10 mouse cellular contexts compared by ENCODE assay signal in genomic region chr11:95610391-95610902, GRCm38 (mm10). TPM values are rescaled to one million over a fixed set of nuclear protein-coding genes. Genes with fewer than 3 reads are reported as not detected.
DNase-seq lines count a peak whose midpoint lies in the region; ATAC-seq and TF ChIP-seq lines count a peak whose summit lies in the region.
"Had no signal": no experiment of that assay in that cellular context is flagged by ENCODE, and none has a peak within 500 bp of the region (broad histone marks: within the 10 kb centered on the region; RNA-seq: fewer than 3 reads in every experiment).

No protein-coding gene starts in this region.

- no peak overlapping the region for H3K9ac ChIP-seq in liver, embryonic 12.5 days

- H3K4me2 ChIP-seq in liver, embryonic 12.5 days = peak overlapping the region; percentile 26

- H3K4me1 ChIP-seq in liver, embryonic 12.5 days = 0 out of 2 replicates have a peak, but pooled peaks cover under 1% of the 10 kb centered on the region

- H3K36me3 ChIP-seq in liver, embryonic 12.5 days = no peaks in the 10 kb centered on the region

- peaks cover 70% of the 10 kb centered on the region for H3K27me3 ChIP-seq in liver, embryonic 12.5 days (replicated peaks)

- peak overlapping the region; percentile 59 for H3K4me3 ChIP-seq in gastrocnemius, adult 2 months
- H3K4me3 ChIP-seq in liver, embryonic 12.5 days = no peak overlapping the region

- intact Hi-C loops in gastrocnemius, adult 2 months (cut with DNase I) = no loop called here

- WGBS in liver, embryonic 12.5 days (ENCODE audit: insufficient replicate concordance) = 15% methylated on average over 15 of the region's 15 CpGs

- no peak overlapping the region for H3K27ac ChIP-seq in gastrocnemius, adult 2 months
- no peak overlapping the region for H3K27ac ChIP-seq in liver, embryonic 12.5 days

- H3K9me3 ChIP-seq in liver, embryonic 12.5 days (replicated peaks) = no peaks in the 10 kb centered on the region

- no peak for DNase-seq in gastrocnemius, adult 2 months
- DNase-seq in gastrocnemius, postnatal 4 days (ENCODE audit: low spot score in 2 of 2) = no peak
- peak; percentile 32 for DNase-seq in retina, postnatal 1 day
- no peak for DNase-seq in retina, embryonic 14.5 days (ENCODE audit: low spot score)
- DNase-seq in natural killer cell, adult 2 months (ENCODE audit: low spot score in 2 of 2) = no peak
- DNase-seq in ovary, adult 18-20 months (ENCODE audit: low spot score) = no peak
- DNase-seq: embryo, embryonic 11 days; kidney, postnatal 10 days had no signal

- no peak for TF ChIP-seq CTCF in gastrocnemius, adult 2 months (IDR thresholded peaks at IDR 0.05)

- ATAC-seq in liver, embryonic 12.5 days = no peak
- ATAC-seq in granulocyte monocyte progenitor cell, adult 5-6 weeks (replicated peaks; ENCODE audit: poor library complexity, severe bottlenecking) = no peak

RNA-seq across cellular contexts. Expression of gene Ngfr, which starts 22.9 kb away (rescaled TPM):
- under 1 TPM; 0.13 to 0.31 TPM for total RNA-seq in gastrocnemius, adult 2 months (2021)
- total RNA-seq in gastrocnemius, postnatal 4 days (2021) = 10 to 100 TPM; 24.2 to 25.0 TPM
- polyA plus RNA-seq in liver, embryonic 12.5 days (2016; fragmentation: Nextera tagmentation; extraction: Ambion mirVana) = 4.8 and 5.9 TPM in 2 replicates
- not detected in 2 replicates for total RNA-seq in granulocyte monocyte progenitor cell, adult 5-6 weeks (2014; fragmentation: Nextera tagmentation)
- total RNA-seq in granulocyte monocyte progenitor cell, adult 5-6 weeks (2017) = not detected in 2 replicates

RNA-seq across cellular contexts. Expression of gene Phb, which starts 56.3 kb away (rescaled TPM):
- 100 to 1,000 TPM; 162 to 201 TPM for total RNA-seq in gastrocnemius, adult 2 months (2021)
- total RNA-seq in gastrocnemius, postnatal 4 days (2021) = 100 to 1,000 TPM; 144 to 147 TPM
- 205 and 206 TPM in 2 replicates for polyA plus RNA-seq in liver, embryonic 12.5 days (2016; fragmentation: Nextera tagmentation; extraction: Ambion mirVana)
- total RNA-seq in granulocyte monocyte progenitor cell, adult 5-6 weeks (2014; fragmentation: Nextera tagmentation) = 98.4 and 108 TPM in 2 replicates
- total RNA-seq in granulocyte monocyte progenitor cell, adult 5-6 weeks (2017) = 158 and 163 TPM in 2 replicates

Comparison
In these comparisons a context has a peak if more than half of its experiments do, and no peak if none do; other contexts are left out.
1. RNA of gene Ngfr, which starts 22.9 kb away (total RNA-seq): 24.2 to 25.0 TPM in gastrocnemius, postnatal 4 days; 0.13 to 0.31 TPM in gastrocnemius, adult 2 months and not detected in granulocyte monocyte progenitor cell, adult 5-6 weeks; every median in the first group is over 10 times any median in the second.